Mouse (Mus musculus): Measurements from ENCODE around the gene Hyal3. TPM values are rescaled to one million over a fixed set of nuclear protein-coding genes. Genes with fewer than 3 reads are reported as not detected.
"Not testable (repeated sequence)": the region's sequence is repeated elsewhere in the genome, so short reads cannot be mapped to it uniquely, and the experiment has no call there.

Gene Hyal3
- polyA plus RNA-seq, 1 experiment from 2014 or later, result 1.7 TPM

DNA sequence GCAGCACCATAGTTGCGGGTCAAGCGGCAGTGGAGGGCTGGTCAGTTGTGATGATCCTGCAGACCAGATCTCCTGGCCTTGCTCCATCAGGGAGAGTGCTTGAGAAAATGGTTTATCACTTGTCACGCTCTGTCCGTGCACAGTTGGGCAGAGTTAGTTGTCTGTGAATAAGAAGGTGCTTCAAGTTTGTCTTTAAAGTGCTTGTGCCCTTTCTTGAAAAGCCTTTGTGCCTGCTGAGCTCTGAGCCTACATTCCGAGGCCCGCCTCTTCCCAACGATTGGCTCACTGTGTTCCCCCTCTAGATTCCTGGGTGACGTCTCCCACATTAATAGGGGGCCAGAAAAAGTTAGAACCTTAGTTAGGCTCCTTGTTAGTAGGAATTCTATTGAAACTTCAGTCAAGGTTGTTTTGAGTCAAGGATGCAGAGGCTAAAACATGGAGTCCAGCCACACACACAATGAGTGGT is 28.7 kb upstream of the Hyal3 start:
- ATAC-seq (ENCODE audit: low FRiP score, low read depth), result no peak
- Histone ChIP-seq H3K4me2 (replicated peaks) (peak overlapping the region; percentile 86), H3K36me3 (peaks cover 5% of the 10 kb centered on the region), H3K4me3 (peak overlapping the region; percentile 79), H3K4me1 (peaks cover 61% of the 10 kb centered on the region), H3K9me3 (no peaks in the 10 kb centered on the region), H3K27me3 (0 out of 2 replicates have a peak, but pooled peaks cover 3% of the 10 kb centered on the region), H3K9ac (peak overlapping the region; percentile 86), H3K27ac (peak overlapping the region; percentile 84)
- WGBS, result 8% methylated on average over 8 of the region's 8 CpGs

- 70% methylated on average over 5 of the region's 5 CpGs for WGBS
- Histone ChIP-seq H3K27ac (peak overlapping the region; percentile 89; the same call in 1 of the 2 replicates), H3K27me3 (0 out of 2 replicates have a peak, but pooled peaks cover 3% of the 10 kb centered on the region), H3K4me1 (peaks cover 53% of the 10 kb centered on the region), H3K4me3 (peak overlapping the region; percentile 79), H3K4me2 (replicated peaks) (peak overlapping the region; percentile 86), H3K9ac (peak overlapping the region; percentile 86), H3K9me3 (no peaks in the 10 kb centered on the region), H3K36me3 (peaks cover 14% of the 10 kb centered on the region)
- no peak for ATAC-seq (ENCODE audit: low FRiP score, low read depth)
Observed at GRCm38 (mm10) chr9:107552690-107553393, 27.8 kb upstream of the Hyal3 start.

- peaks cover 53% of the 10 kb centered on the region for H3K4me1 ChIP-seq
- peak overlapping the region; percentile 89 for H3K27ac ChIP-seq
- peak; percentile 33 for ATAC-seq (ENCODE audit: low FRiP score, low read depth)
- H3K4me3 ChIP-seq, result peak overlapping the region; percentile 79
- H3K9me3 ChIP-seq, result no peaks in the 10 kb centered on the region
- H3K4me2 ChIP-seq (replicated peaks), result peak overlapping the region; percentile 86
- 0 out of 2 replicates have a peak, but pooled peaks cover 3% of the 10 kb centered on the region for H3K27me3 ChIP-seq
- H3K9ac ChIP-seq, result peak overlapping the region; percentile 67
- WGBS, result 2% methylated on average over 37 of the region's 37 CpGs
- peaks cover 23% of the 10 kb centered on the region for H3K36me3 ChIP-seq
Observed at GRCm38 (mm10) chr9:107553541-107554318, 26.9 kb upstream of the Hyal3 start.

- under 1% methylated on average over 53 of the region's 53 CpGs for WGBS
- Histone ChIP-seq H3K36me3 (peaks cover 30% of the 10 kb centered on the region), H3K27me3 (0 out of 2 replicates have a peak, but pooled peaks cover 3% of the 10 kb centered on the region), H3K9me3 (no peaks in the 10 kb centered on the region), H3K27ac (peak overlapping the region; percentile 96), H3K4me3 (peak overlapping the region; percentile 79), H3K9ac (peak overlapping the region; percentile 86), H3K4me1 (peaks cover 53% of the 10 kb centered on the region), H3K4me2 (replicated peaks) (peak overlapping the region; percentile 86)
- peak; percentile 94 for ATAC-seq (ENCODE audit: low FRiP score, low read depth)
Observed at GRCm38 (mm10) chr9:107554319-107554825, 26.2 kb upstream of the Hyal3 start.

DNA sequence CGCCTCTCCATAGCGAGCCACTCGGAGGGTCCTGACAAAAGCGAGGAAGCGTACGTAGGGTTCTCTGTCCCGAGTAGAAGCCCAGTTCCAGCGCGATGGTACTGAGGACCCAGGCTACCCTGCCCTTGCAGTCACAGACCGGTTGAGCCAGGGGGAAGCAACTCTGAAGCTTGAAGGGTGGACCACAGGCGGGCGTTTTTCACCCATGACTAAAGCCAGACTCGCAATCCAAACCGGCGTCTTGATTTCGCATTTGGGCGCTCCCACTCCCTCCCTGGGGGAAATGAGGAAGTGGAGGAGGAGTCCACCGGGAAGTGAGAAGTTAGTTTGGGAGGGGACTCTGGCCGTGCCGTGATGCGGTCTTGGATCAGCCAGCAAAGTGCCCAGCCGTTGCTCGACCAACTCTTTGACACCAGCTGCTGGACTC is 25.6 kb upstream of the Hyal3 start:
- under 1% methylated on average over 23 of the region's 23 CpGs for WGBS
- Histone ChIP-seq H3K9me3 (no peaks in the 10 kb centered on the region), H3K4me1 (peaks cover 53% of the 10 kb centered on the region), H3K36me3 (peaks cover 36% of the 10 kb centered on the region), H3K27ac (peak overlapping the region; percentile 96), H3K4me3 (peak overlapping the region; percentile 79), H3K4me2 (replicated peaks) (peak overlapping the region; percentile 86), H3K9ac (peak overlapping the region; percentile 86), H3K27me3 (0 out of 2 replicates have a peak, but pooled peaks cover 3% of the 10 kb centered on the region)
- no peak; the same call in 1 of the 2 replicates for ATAC-seq (ENCODE audit: low FRiP score, low read depth)

GRCm38 (mm10) chr9:107555701-107556100 is 24.9 kb upstream of the Hyal3 start:
- no peak for ATAC-seq (ENCODE audit: low FRiP score, low read depth)
- Histone ChIP-seq H3K4me1 (peaks cover 46% of the 10 kb centered on the region), H3K27me3 (no peaks in the 10 kb centered on the region), H3K4me2 (replicated peaks) (peak overlapping the region; percentile 86), H3K9ac (peak overlapping the region; percentile 86), H3K4me3 (peak overlapping the region; percentile 79), H3K36me3 (peaks cover 43% of the 10 kb centered on the region), H3K9me3 (no peaks in the 10 kb centered on the region), H3K27ac (peak overlapping the region; percentile 96; the same call in 1 of the 2 replicates)
- 41% methylated on average over 2 of the region's 2 CpGs for WGBS

DNA sequence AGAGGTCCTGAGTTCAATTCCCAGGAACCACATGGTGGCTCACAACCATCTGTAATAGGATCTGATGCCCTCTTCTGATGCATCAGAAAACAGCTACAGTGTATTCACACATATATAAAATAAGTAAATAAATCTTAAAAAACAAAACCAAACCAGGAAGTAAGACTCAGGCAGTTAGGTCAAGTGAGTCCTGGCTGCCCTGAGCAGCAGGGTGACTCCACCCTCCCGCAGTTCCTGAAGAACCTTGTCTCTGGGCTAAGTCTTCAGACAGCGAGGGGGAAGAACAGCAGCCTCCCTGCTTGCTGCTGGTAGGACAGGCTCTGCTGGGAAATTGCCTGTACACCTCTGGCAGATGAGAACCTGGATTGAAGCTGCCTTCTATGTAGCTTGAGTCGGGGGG is 24.3 kb upstream of the Hyal3 start:
- peaks cover 49% of the 10 kb centered on the region for H3K36me3 ChIP-seq
- ATAC-seq (ENCODE audit: low FRiP score, low read depth), result no peak
- H3K27me3 ChIP-seq, result no peaks in the 10 kb centered on the region
- peak overlapping the region; percentile 79 for H3K4me3 ChIP-seq
- no peak overlapping the region for H3K27ac ChIP-seq
- 74% methylated on average over 3 of the region's 3 CpGs for WGBS
- peaks cover 40% of the 10 kb centered on the region for H3K4me1 ChIP-seq
- H3K4me2 ChIP-seq (replicated peaks), result peak overlapping the region; percentile 86
- peak overlapping the region; percentile 86; the same call in 1 of the 2 replicates for H3K9ac ChIP-seq
- H3K9me3 ChIP-seq, result no peaks in the 10 kb centered on the region

GRCm38 (mm10) chr9:107563029-107563581 is 17.5 kb upstream of the Hyal3 start, which contains the start of gene Tusc2:
Gene Tusc2 (plus strand): TSS chr9:107563255.
- H3K4me1 ChIP-seq, result peaks cover 35% of the 10 kb centered on the region
- ATAC-seq (ENCODE audit: low FRiP score, low read depth), result peak; percentile 96
- peaks cover 61% of the 10 kb centered on the region for H3K36me3 ChIP-seq
- H3K27me3 ChIP-seq, result no peaks in the 10 kb centered on the region
- no peaks in the 10 kb centered on the region for H3K9me3 ChIP-seq
- H3K27ac ChIP-seq, result peak within 1 kb of the TSS; percentile 55
- WGBS, result under 1% methylated on average over 42 of the region's 46 CpGs
- peak within 1 kb of the TSS; percentile 93 for H3K4me3 ChIP-seq
- peak within 1 kb of the TSS; percentile 87 for H3K4me2 ChIP-seq (replicated peaks)
- peak within 1 kb of the TSS; percentile 84 for H3K9ac ChIP-seq

DNA sequence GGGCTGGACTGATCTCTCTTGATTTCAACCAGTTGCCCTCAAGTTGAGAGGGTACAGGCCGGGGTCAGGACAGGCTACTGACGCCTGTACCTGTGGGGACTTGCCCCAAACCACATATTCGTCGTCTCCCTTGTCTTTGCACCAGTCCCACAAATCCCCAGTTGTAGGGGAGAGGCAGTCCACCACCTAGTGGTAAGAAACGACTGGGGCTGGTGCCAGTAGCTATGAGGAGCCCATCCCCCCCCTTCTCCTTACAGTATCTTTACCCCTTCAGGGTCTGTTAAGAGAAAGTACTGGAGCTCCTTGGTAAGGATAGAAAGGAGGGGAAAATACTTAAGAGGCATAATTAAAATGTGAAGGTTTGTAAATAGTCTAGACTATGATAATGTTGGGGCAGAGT is 15.1 kb upstream of the Hyal3 start:
- not testable (repeated sequence) for H3K9ac ChIP-seq; H3K4me3 ChIP-seq; H3K27me3 ChIP-seq; H3K27ac ChIP-seq; ATAC-seq (ENCODE audit: low FRiP score, low read depth); H3K9me3 ChIP-seq
- Histone ChIP-seq H3K4me2 (replicated peaks) (peak overlapping the region; percentile 16; the same call in 1 of the 2 replicates), H3K36me3 (peaks cover 40% of the 10 kb centered on the region), H3K4me1 (peaks cover 48% of the 10 kb centered on the region)
- WGBS, result 46% methylated on average over 5 of the region's 5 CpGs

DNA sequence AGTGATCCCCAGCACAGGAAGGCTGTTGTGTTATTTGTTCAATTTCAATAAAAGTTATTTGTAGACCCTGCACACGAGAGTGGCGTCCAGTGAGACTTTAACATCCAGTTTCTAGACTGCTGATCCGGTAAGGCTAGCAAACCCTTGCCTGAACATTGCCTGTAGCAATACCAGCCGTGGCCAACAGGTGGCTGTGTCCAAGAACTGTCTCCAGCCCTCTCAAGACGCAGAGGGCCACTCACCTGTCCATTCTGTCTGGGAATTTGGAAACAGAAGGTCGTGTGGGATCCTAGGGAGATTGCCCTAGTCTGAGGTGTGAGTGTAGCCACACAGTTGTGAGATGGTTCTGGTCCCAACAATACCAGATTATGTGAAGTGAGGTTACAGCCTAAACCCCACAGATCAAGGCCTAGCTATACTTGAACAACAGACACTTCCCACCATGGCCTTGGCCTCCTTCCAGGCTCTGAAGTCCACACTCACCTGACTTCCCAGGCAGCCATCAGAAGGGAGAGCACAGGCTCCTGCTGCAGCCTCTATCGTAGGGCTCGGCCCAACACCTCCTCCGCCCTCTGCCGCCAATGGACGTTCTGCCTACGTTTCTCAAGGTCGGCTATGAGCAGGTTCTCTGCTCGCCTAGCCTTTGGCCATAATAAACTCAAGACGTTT is 14.4 kb upstream of the Hyal3 start:
- Histone ChIP-seq H3K4me3 (peak overlapping the region; percentile 15), H3K36me3 (peaks cover 40% of the 10 kb centered on the region), H3K4me1 (peaks cover 54% of the 10 kb centered on the region), H3K27me3 (no peaks in the 10 kb centered on the region), H3K9me3 (no peaks in the 10 kb centered on the region), H3K9ac (no peak overlapping the region), H3K4me2 (replicated peaks) (no peak overlapping the region), H3K27ac (0 out of 2 replicates have a peak overlapping the region, but pooled peaks have one; percentile 6)
- no peak for ATAC-seq (ENCODE audit: low FRiP score, low read depth)
- WGBS, result 56% methylated on average over 15 of the region's 15 CpGs

GRCm38 (mm10) chr9:107566855-107567254 is 13.8 kb upstream of the Hyal3 start:
- Histone ChIP-seq H3K4me2 (replicated peaks) (peak overlapping the region; percentile 89; the same call in 1 of the 2 replicates), H3K9ac (no peak overlapping the region), H3K27me3 (no peaks in the 10 kb centered on the region), H3K36me3 (peaks cover 40% of the 10 kb centered on the region), H3K4me1 (peaks cover 61% of the 10 kb centered on the region), H3K4me3 (no peak overlapping the region), H3K9me3 (no peaks in the 10 kb centered on the region), H3K27ac (peak overlapping the region; percentile 15; the same call in 1 of the 2 replicates)
- whole genome bisulfite sequencing, result 75% methylated on average over 3 of the region's 3 CpGs
- no peak for ATAC-seq (ENCODE audit: low FRiP score, low read depth)
